In the genomic region with DNA sequence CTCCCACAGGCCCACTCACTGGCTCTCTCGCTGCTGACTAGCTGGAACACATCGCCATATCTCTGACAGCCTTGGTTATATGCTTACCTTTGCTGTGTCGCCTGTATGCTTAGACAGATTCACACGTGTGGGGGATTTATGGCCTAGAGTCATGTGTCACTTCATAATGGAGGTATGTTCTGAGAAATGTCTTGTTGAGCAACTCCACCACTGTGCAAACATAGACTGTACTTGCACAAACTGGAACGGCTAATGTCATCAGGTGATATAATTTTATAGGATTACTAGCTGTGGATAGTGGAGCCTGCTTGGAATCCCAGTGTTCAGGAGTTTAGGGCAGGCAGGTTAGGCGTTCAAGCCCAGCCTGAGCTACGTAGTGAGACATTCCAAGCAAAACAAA, we compare ENCODE assay signal across 29 mouse cellular contexts. TPM values are rescaled to one million over a fixed set of nuclear protein-coding genes. Genes with fewer than 3 reads are reported as not detected.
DNase-seq lines count a peak whose midpoint lies in the region; ATAC-seq and TF ChIP-seq lines count a peak whose summit lies in the region.
"Had no signal": no experiment of that assay in that cellular context is flagged by ENCODE, and none has a peak within 500 bp of the region (broad histone marks: within the 10 kb centered on the region; RNA-seq: fewer than 3 reads in every experiment).

No protein-coding gene starts in this region.

- H3K36me3 ChIP-seq in intestine, postnatal 0 days (ENCODE audit: control insufficient read depth, insufficient read depth), result no peaks in the 10 kb centered on the region
- H3K36me3 ChIP-seq: embryonic facial prominence, embryonic 12.5 days; embryonic facial prominence, embryonic 15.5 days; forebrain, embryonic 12.5 days; forebrain, embryonic 15.5 days; G1E; heart, embryonic 12.5 days; heart, embryonic 15.5 days; hindbrain, embryonic 10.5 days; hindbrain, embryonic 13.5 days had no signal

- H3K4me3 ChIP-seq in intestine, postnatal 0 days (ENCODE audit: low read depth, low read length), result no peak overlapping the region
- H3K4me3 ChIP-seq: embryonic facial prominence, embryonic 12.5 days; embryonic facial prominence, embryonic 15.5 days; forebrain, embryonic 12.5 days; forebrain, embryonic 15.5 days; heart, embryonic 12.5 days; heart, embryonic 15.5 days; hindbrain, embryonic 10.5 days; hindbrain, embryonic 13.5 days had no signal

- no peaks in the 10 kb centered on the region for H3K27me3 ChIP-seq in intestine, postnatal 0 days (replicated peaks; ENCODE audit: control insufficient read depth, insufficient read depth, low read length)
- H3K27me3 ChIP-seq: embryonic facial prominence, embryonic 12.5 days; embryonic facial prominence, embryonic 15.5 days; forebrain, embryonic 15.5 days; heart, embryonic 12.5 days; heart, embryonic 15.5 days; Patski had no signal

- DNase-seq in lung, postnatal 25 days (ENCODE audit: low spot score), result peak; percentile 9
- DNase-seq in lung, postnatal 10 days, result no peak
- DNase-seq in urinary bladder, postnatal 36 days (ENCODE audit: low spot score in 2 of 2), result peak; percentile 13 to 27
- DNase-seq in urinary bladder, adult 2 months (ENCODE audit: low spot score), result no peak
- DNase-seq in T-cell, adult 2 months (ENCODE audit: low spot score), result no peak
- no peak for DNase-seq in ovary, postnatal 36 days (ENCODE audit: low spot score)
- DNase-seq: adrenal gland, adult 2 months; adrenal gland, postnatal 14 days; B cell, adult 2 months; cerebellum, adult 11 months; cerebellum, adult 2 months; cerebellum, adult 9-11 months; cerebellum, postnatal 25 days; gastrocnemius, postnatal 25 days; heart, adult 18-20 months; heart, postnatal 10 days; heart, postnatal 36 days had no signal

- H3K9ac ChIP-seq in intestine, postnatal 0 days (ENCODE audit: low read depth, low read length), result no peak overlapping the region
- H3K9ac ChIP-seq: embryonic facial prominence, embryonic 12.5 days; embryonic facial prominence, embryonic 15.5 days; forebrain, embryonic 12.5 days; forebrain, embryonic 15.5 days; heart, embryonic 12.5 days; heart, embryonic 15.5 days; hindbrain, embryonic 13.5 days had no signal

- H3K27ac ChIP-seq in intestine, postnatal 0 days (ENCODE audit: low read depth, low read length), result peak overlapping the region; percentile 76
- H3K27ac ChIP-seq: embryonic facial prominence, embryonic 12.5 days; embryonic facial prominence, embryonic 15.5 days; forebrain, embryonic 12.5 days; forebrain, embryonic 15.5 days; heart, embryonic 15.5 days; hindbrain, embryonic 10.5 days; hindbrain, embryonic 13.5 days had no signal

- no peak for TF ChIP-seq CTCF in intestine, postnatal 0 days (IDR thresholded peaks at IDR 0.05; ENCODE audit: low read depth)

- 50% methylated on average over 7 of the region's 7 CpGs for WGBS in intestine, postnatal 0 days

- peak; percentile 77 for ATAC-seq in intestine, postnatal 0 days
- ATAC-seq: forebrain, embryonic 15.5 days; Patski had no signal

- H3K9me3 ChIP-seq in intestine, postnatal 0 days (ENCODE audit: control insufficient read depth), result no peaks in the 10 kb centered on the region
- H3K9me3 ChIP-seq: embryonic facial prominence, embryonic 12.5 days; embryonic facial prominence, embryonic 15.5 days; forebrain, embryonic 12.5 days; forebrain, embryonic 15.5 days; G1E; heart, embryonic 12.5 days; heart, embryonic 15.5 days; hindbrain, embryonic 10.5 days; hindbrain, embryonic 13.5 days had no signal

- H3K4me1 ChIP-seq in intestine, postnatal 0 days (replicated peaks; ENCODE audit: control insufficient read depth, insufficient read depth, low read length), result peaks cover 9% of the 10 kb centered on the region; the same call in 1 of the 2 replicates

- no peak overlapping the region for H3K4me2 ChIP-seq in intestine, postnatal 0 days (replicated peaks; ENCODE audit: low read depth)
- H3K4me2 ChIP-seq: embryonic facial prominence, embryonic 12.5 days; embryonic facial prominence, embryonic 15.5 days; forebrain, embryonic 12.5 days; forebrain, embryonic 15.5 days; heart, embryonic 12.5 days; heart, embryonic 15.5 days; hindbrain, embryonic 13.5 days had no signal

RNA-seq across cellular contexts. Expression of gene Slc13a2, which starts 15.2 kb away (rescaled TPM):
- 0.04 and 0.07 TPM in 2 replicates for polyA plus RNA-seq in urinary bladder, adult 2 months (2012; rRNA removed)
- 31.4 and 36.6 TPM in 2 replicates for polyA plus RNA-seq in intestine, postnatal 0 days (2015; fragmentation: Nextera tagmentation; extraction: Ambion mirVana)
- polyA plus RNA-seq: cerebellum, adult 2 months; embryonic facial prominence, embryonic 12.5 days; forebrain, embryonic 12.5 days; forebrain, embryonic 15.5 days; G1E; heart, embryonic 12.5 days; heart, embryonic 15.5 days; hindbrain, embryonic 10.5 days; hindbrain, embryonic 13.5 days had no signal

RNA-seq across cellular contexts. Expression of gene Slc46a1, which starts 28.3 kb away (rescaled TPM):
- polyA plus RNA-seq in urinary bladder, adult 2 months (2012; rRNA removed), result 24.3 and 26.3 TPM in 2 replicates
- polyA plus RNA-seq in intestine, postnatal 0 days (2015; fragmentation: Nextera tagmentation; extraction: Ambion mirVana), result 68.7 and 71.6 TPM in 2 replicates
- polyA plus RNA-seq: G1E had no signal

RNA-seq across cellular contexts. Expression of gene Foxn1, which starts 50.8 kb away (rescaled TPM):
- 0.08 and 0.15 TPM in 2 replicates for polyA plus RNA-seq in urinary bladder, adult 2 months (2012; rRNA removed)
- not detected in 2 replicates for polyA plus RNA-seq in intestine, postnatal 0 days (2015; fragmentation: Nextera tagmentation; extraction: Ambion mirVana)
- polyA plus RNA-seq: cerebellum, adult 2 months; forebrain, embryonic 12.5 days; forebrain, embryonic 15.5 days; G1E; gonadal fat pad, adult 2 months; heart, embryonic 12.5 days; hindbrain, embryonic 10.5 days; hindbrain, embryonic 13.5 days had no signal

Comparison
In these comparisons a context has a peak if more than half of its experiments do, and no peak if none do; other contexts are left out.
1. DNase-seq: peak in lung, postnatal 25 days (single experiment) and urinary bladder, postnatal 36 days (2 of 2); none in lung, postnatal 10 days (single experiment), urinary bladder, adult 2 months (single experiment), T-cell, adult 2 months (single experiment) and ovary, postnatal 36 days (single experiment).
2. RNA of gene Slc13a2, which starts 15.2 kb away (polyA plus RNA-seq): 31.4 to 36.6 TPM in intestine, postnatal 0 days; 0.04 to 0.07 TPM in urinary bladder, adult 2 months; every median in the first group is over 10 times any median in the second.